Mouse (Mus musculus): Measurements from ENCODE around the gene Klhl21. TPM values are rescaled to one million over a fixed set of nuclear protein-coding genes. Genes with fewer than 3 reads are reported as not detected.

The Klhl21 gene
- polyA plus RNA-seq, 1 experiment from 2014 or later: 4.6 TPM

GRCm38 (mm10) chr4:152000906-152001305, 7.7 kb upstream of the Klhl21 start:
- Histone ChIP-seq H3K4me3 (ENCODE audit: low read depth, low read length) (no peak overlapping the region), H3K9ac (ENCODE audit: low read depth, low read length) (no peak overlapping the region), H3K36me3 (ENCODE audit: control insufficient read depth, insufficient read depth) (no peaks in the 10 kb centered on the region), H3K4me1 (ENCODE audit: control insufficient read depth, low read depth, low read length) (peaks cover 14% of the 10 kb centered on the region), H3K9me3 (replicated peaks; ENCODE audit: control insufficient read depth, low read length) (no peaks in the 10 kb centered on the region), H3K27me3 (ENCODE audit: control insufficient read depth, insufficient read depth, low read depth, low read length) (no peaks in the 10 kb centered on the region), H3K4me2 (ENCODE audit: low read depth, low read length) (no peak overlapping the region), H3K27ac (ENCODE audit: low read length) (no peak overlapping the region)
- WGBS (ENCODE audit: insufficient replicate concordance): 42% methylated on average over 4 of the region's 4 CpGs
- no peak for ATAC-seq (ENCODE audit: low read depth)

GRCm38 (mm10) chr4:152001335-152001734, 7.3 kb upstream of the Klhl21 start:
- H3K4me2 ChIP-seq (ENCODE audit: low read depth, low read length): no peak overlapping the region
- H3K36me3 ChIP-seq (ENCODE audit: control insufficient read depth, insufficient read depth): no peaks in the 10 kb centered on the region
- H3K9ac ChIP-seq (ENCODE audit: low read depth, low read length): no peak overlapping the region
- H3K27me3 ChIP-seq (ENCODE audit: control insufficient read depth, insufficient read depth, low read depth, low read length): no peaks in the 10 kb centered on the region; the same call in 1 of the 2 replicates
- no peak overlapping the region for H3K27ac ChIP-seq (ENCODE audit: low read length)
- no peak overlapping the region for H3K4me3 ChIP-seq (ENCODE audit: low read depth, low read length)
- no peak for ATAC-seq (ENCODE audit: low read depth)
- no peaks in the 10 kb centered on the region for H3K9me3 ChIP-seq (replicated peaks; ENCODE audit: control insufficient read depth, low read length)
- peaks cover 14% of the 10 kb centered on the region for H3K4me1 ChIP-seq (ENCODE audit: control insufficient read depth, low read depth, low read length)
- WGBS (ENCODE audit: insufficient replicate concordance): 59% methylated on average over 4 of the region's 4 CpGs

- H3K9ac ChIP-seq (ENCODE audit: low read depth, low read length): no peak overlapping the region
- H3K9me3 ChIP-seq (replicated peaks; ENCODE audit: control insufficient read depth, low read length): no peaks in the 10 kb centered on the region
- no peaks in the 10 kb centered on the region for H3K36me3 ChIP-seq (ENCODE audit: control insufficient read depth, insufficient read depth)
- peaks cover 13% of the 10 kb centered on the region for H3K4me1 ChIP-seq (ENCODE audit: control insufficient read depth, low read depth, low read length)
- H3K4me2 ChIP-seq (ENCODE audit: low read depth, low read length): no peak overlapping the region
- WGBS (ENCODE audit: insufficient replicate concordance): 69% methylated on average over 3 of the region's 3 CpGs
- H3K27me3 ChIP-seq (ENCODE audit: control insufficient read depth, insufficient read depth, low read depth, low read length): peaks cover 7% of the 10 kb centered on the region
- no peak overlapping the region for H3K4me3 ChIP-seq (ENCODE audit: low read depth, low read length)
- ATAC-seq (ENCODE audit: low read depth): no peak
- H3K27ac ChIP-seq (ENCODE audit: low read length): no peak overlapping the region
Observed at GRCm38 (mm10) chr4:152002063-152002462, 6.5 kb upstream of the Klhl21 start.

- Histone ChIP-seq H3K27ac (ENCODE audit: low read length) (no peak overlapping the region), H3K9ac (ENCODE audit: low read depth, low read length) (no peak overlapping the region), H3K27me3 (ENCODE audit: control insufficient read depth, insufficient read depth, low read depth, low read length) (peaks cover 22% of the 10 kb centered on the region), H3K36me3 (ENCODE audit: control insufficient read depth, insufficient read depth) (no peaks in the 10 kb centered on the region), H3K4me3 (ENCODE audit: low read depth, low read length) (no peak overlapping the region), H3K4me1 (ENCODE audit: control insufficient read depth, low read depth, low read length) (peaks cover 29% of the 10 kb centered on the region), H3K4me2 (ENCODE audit: low read depth, low read length) (no peak overlapping the region), H3K9me3 (replicated peaks; ENCODE audit: control insufficient read depth, low read length) (no peaks in the 10 kb centered on the region)
- no peak for ATAC-seq (ENCODE audit: low read depth)
- WGBS (ENCODE audit: insufficient replicate concordance): 62% methylated on average over 6 of the region's 6 CpGs
Observed at GRCm38 (mm10) chr4:152006137-152006536, 2.5 kb upstream of the Klhl21 start.

GRCm38 (mm10) chr4:152006812-152007211, 1.8 kb upstream of the Klhl21 start:
- H3K36me3 ChIP-seq (ENCODE audit: control insufficient read depth, insufficient read depth): no peaks in the 10 kb centered on the region; the same call in 1 of the 2 replicates
- no peaks in the 10 kb centered on the region for H3K9me3 ChIP-seq (replicated peaks; ENCODE audit: control insufficient read depth, low read length)
- 50% methylated on average over 3 of the region's 3 CpGs for WGBS (ENCODE audit: insufficient replicate concordance)
- H3K9ac ChIP-seq (ENCODE audit: low read depth, low read length): no peak overlapping the region
- no peak overlapping the region for H3K4me2 ChIP-seq (ENCODE audit: low read depth, low read length)
- H3K4me1 ChIP-seq (ENCODE audit: control insufficient read depth, low read depth, low read length): peaks cover 36% of the 10 kb centered on the region
- no peak overlapping the region for H3K27ac ChIP-seq (ENCODE audit: low read length)
- ATAC-seq (ENCODE audit: low read depth): no peak
- H3K4me3 ChIP-seq (ENCODE audit: low read depth, low read length): no peak overlapping the region
- H3K27me3 ChIP-seq (ENCODE audit: control insufficient read depth, insufficient read depth, low read depth, low read length): peaks cover 22% of the 10 kb centered on the region

DNA sequence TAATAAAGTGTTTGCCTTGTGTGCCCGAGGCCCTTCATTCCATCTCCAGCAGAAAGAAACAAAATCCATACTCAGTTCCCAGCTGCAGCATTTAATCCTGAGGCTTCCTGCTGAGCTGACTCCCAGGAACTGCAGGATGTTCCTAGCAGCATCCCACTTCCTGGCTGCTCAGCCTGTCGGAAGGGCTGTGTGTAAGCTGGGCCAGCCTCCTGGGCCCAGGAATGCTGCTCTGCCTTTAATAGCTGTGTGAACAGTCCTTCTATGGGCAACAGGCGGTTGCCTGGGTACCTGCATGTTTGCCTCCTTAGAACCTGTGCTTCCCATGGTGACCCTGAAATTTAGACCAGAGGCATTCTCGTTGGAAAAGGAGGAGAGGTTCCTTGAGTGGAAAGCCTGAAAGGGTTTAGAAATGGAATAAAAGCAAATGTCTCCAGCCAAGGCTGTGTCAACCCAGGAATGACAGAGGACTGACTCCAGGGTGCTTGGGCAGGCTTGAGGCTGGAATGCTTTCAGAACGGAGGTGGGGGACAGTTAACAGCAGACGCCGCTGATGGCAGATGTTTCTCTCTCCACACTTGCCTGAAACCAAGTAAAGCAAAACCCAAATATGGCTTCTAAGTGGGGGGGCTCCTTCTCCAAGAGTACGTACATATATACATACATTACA, 989 bp upstream of the Klhl21 start:
- Histone ChIP-seq H3K4me2 (ENCODE audit: low read depth, low read length) (peak overlapping the region; percentile 100), H3K9me3 (replicated peaks; ENCODE audit: control insufficient read depth, low read length) (no peaks in the 10 kb centered on the region), H3K36me3 (ENCODE audit: control insufficient read depth, insufficient read depth) (peaks cover 3% of the 10 kb centered on the region), H3K9ac (ENCODE audit: low read depth, low read length) (no peak overlapping the region; the same call in 1 of the 2 replicates), H3K27me3 (ENCODE audit: control insufficient read depth, insufficient read depth, low read depth, low read length) (peaks cover 22% of the 10 kb centered on the region), H3K4me3 (ENCODE audit: low read depth, low read length) (peak overlapping the region; percentile 87), H3K27ac (ENCODE audit: low read length) (no peak overlapping the region), H3K4me1 (ENCODE audit: control insufficient read depth, low read depth, low read length) (peaks cover 39% of the 10 kb centered on the region)
- ATAC-seq (ENCODE audit: low read depth): no peak
- 32% methylated on average over 8 of the region's 8 CpGs for WGBS (ENCODE audit: insufficient replicate concordance)

DNA sequence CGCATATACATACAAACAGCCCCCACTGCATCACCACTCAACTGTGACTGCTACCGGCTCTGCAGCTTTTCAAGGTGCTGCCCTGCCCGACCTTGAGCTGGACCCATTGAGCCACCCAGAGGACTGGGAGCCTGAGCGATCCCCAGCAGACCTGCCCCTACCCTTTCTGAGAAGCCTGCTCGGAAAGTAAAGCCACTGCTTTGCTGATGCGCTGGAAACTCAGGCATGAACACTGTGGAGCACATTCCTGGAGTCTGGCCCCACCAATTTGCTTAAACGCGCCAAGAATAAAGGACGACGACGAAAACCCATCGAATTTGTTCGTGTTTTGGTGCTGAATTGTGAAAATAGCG, 479 bp upstream of the Klhl21 start:
- peak overlapping the region; percentile 87 for H3K27ac ChIP-seq (ENCODE audit: low read length)
- H3K4me2 ChIP-seq (ENCODE audit: low read depth, low read length): peak overlapping the region; percentile 100

DNA sequence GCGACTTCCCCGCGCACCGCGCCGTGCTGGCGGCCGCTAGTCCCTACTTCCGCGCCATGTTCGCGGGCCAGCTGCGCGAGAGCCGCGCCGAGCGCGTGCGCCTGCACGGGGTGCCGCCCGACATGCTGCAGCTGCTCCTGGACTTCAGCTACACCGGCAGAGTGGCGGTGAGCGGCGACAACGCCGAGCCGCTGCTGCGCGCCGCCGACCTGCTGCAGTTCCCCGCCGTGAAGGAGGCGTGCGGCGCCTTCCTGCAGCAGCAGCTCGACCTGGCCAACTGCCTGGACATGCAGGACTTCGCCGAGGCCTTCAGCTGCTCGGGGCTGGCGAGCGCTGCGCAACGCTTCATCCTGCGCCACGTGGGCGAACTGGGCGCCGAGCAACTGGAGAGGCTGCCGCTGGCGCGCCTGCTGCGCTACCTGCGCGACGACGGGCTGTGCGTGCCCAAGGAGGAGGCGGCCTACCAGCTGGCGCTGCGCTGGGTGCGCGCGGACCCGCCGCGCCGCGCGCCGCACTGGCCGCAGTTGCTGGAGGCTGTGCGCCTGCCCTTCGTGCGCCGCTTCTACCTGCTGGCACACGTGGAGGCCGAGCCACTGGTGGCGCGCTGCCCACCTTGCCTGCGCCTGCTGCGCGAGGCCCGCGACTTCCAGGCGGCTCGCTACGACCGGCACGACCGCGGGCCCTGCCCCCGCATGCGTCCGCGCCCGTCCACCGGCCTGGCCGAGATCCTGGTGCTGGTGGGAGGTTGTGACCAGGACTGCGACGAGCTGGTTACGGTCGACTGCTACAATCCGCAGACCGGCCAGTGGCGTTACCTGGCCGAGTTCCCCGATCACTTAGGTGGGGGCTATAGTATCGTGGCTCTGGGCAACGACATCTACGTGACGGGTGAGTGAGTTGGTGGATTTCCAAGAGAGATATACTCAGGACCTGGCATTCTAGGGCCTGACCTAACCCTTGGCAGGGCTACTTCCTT, 761 bp downstream of the Klhl21 start:
- peak overlapping the region; percentile 87 for H3K27ac ChIP-seq (ENCODE audit: low read length)
- peak; percentile 35 for ATAC-seq (ENCODE audit: low read depth)
- under 1% methylated on average over 115 of the region's 115 CpGs for WGBS (ENCODE audit: insufficient replicate concordance)
- H3K4me1 ChIP-seq (ENCODE audit: control insufficient read depth, low read depth, low read length): peaks cover 39% of the 10 kb centered on the region
- H3K36me3 ChIP-seq (ENCODE audit: control insufficient read depth, insufficient read depth): peaks cover 7% of the 10 kb centered on the region
- peak overlapping the region; percentile 100 for H3K4me2 ChIP-seq (ENCODE audit: low read depth, low read length)
- peak overlapping the region; percentile 87 for H3K4me3 ChIP-seq (ENCODE audit: low read depth, low read length)
- peaks cover 22% of the 10 kb centered on the region for H3K27me3 ChIP-seq (ENCODE audit: control insufficient read depth, insufficient read depth, low read depth, low read length)
- no peaks in the 10 kb centered on the region for H3K9me3 ChIP-seq (replicated peaks; ENCODE audit: control insufficient read depth, low read length)
- H3K9ac ChIP-seq (ENCODE audit: low read depth, low read length): peak overlapping the region; percentile 82

More for the DNA sequence above, 479 bp upstream of the Klhl21 start:
- Histone ChIP-seq H3K9ac (ENCODE audit: low read depth, low read length) (peak overlapping the region; percentile 82), H3K9me3 (replicated peaks; ENCODE audit: control insufficient read depth, low read length) (no peaks in the 10 kb centered on the region), H3K4me1 (ENCODE audit: control insufficient read depth, low read depth, low read length) (peaks cover 39% of the 10 kb centered on the region), H3K36me3 (ENCODE audit: control insufficient read depth, insufficient read depth) (peaks cover 5% of the 10 kb centered on the region), H3K4me3 (ENCODE audit: low read depth, low read length) (peak overlapping the region; percentile 87), H3K27me3 (ENCODE audit: control insufficient read depth, insufficient read depth, low read depth, low read length) (peaks cover 22% of the 10 kb centered on the region)
- under 1% methylated on average over 14 of the region's 14 CpGs for WGBS (ENCODE audit: insufficient replicate concordance)
- ATAC-seq (ENCODE audit: low read depth): no peak

Measured in liver, embryonic 16.5 days (tissue).